Mouse (Mus musculus): Measurements from ENCODE around the gene Vmn2r18. TPM values are rescaled to one million over a fixed set of nuclear protein-coding genes. Genes with fewer than 3 reads are reported as not detected.

Gene Vmn2r18
- polyA plus RNA-seq (2012; rRNA removed) = 0.05 and 0.06 TPM in 2 replicates

DNA sequence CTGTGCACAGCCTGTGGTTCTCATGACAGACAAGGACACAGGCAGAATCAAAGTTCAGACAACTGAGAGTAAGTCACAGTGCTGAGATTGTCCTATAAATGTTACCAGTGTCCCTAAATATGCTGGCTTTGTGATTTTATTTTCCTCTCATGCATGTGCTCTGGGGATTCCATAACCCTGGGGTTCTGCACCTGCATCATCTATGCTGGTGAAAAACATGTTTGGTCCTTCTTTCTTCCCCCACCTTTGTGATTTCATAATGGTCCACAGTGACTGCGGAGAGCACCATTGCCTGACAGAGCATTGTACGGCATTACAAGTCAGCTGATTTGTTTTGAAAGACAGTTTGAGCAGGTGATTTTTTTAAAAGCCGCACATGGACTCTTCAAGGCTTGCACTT is at the start of gene Vmn2r18:
TSS of gene Vmn2r18 (minus strand) at position 101 of the 400 bp plus-strand sequence.

DNA sequence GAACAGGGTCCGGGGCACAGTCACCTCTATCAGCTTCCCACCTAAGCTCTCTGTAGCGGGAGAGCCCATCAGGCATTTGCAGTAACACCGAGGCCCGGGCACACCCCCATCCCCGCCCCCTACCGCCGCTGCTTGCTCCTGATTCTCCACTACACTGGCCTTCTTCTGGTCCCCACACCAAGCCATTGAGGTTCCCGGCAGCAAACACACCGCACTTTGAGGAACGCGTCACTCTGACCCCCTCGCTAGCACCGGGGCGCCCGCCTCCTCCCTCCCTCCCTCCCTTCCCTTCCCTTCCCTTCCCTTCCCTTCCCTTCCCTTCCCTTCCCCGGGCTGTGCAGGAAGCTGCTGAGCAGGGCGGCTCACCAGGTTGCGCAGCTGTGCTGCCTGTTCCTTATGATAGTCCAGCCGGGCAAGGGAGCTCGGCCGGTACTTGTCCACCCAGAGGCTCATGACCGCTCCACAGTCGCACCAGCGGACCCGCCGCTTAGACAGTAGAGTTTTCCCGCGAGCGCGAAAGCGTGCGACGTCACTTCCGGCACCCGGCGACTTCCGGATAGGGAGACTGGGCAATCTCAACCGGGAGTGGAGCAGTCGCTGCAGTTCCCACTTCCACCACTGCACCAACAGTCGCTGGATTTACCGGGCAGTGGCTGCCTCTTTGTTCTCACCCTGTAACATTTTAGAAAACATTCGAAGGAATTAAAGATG is 45.0 kb upstream of the Vmn2r18 start, which contains the start of gene Rfc3:
TSS of gene Rfc3 (minus strand) at position 543 of the 711 bp plus-strand sequence.

Other genes starting within 250 kb of the Vmn2r18 start
- not detected in 2 replicates for gene Gm42906, start 177.9 kb downstream of the Vmn2r18 start, polyA plus RNA-seq (2012; rRNA removed)
- 79.8 and 103 TPM in 2 replicates for gene Rfc3, start 45.2 kb upstream of the Vmn2r18 start, polyA plus RNA-seq (2012; rRNA removed)